Mouse (Mus musculus): ENCODE measurements at regions not wholly inside any gene's neighbourhood (a gene's known extent, or its start where the extent isn't known, plus 50 kb on each side); places are given as distances from the start of the nearest gene placed in this dataset.
"Not testable (repeated sequence)": the region's sequence is repeated elsewhere in the genome, so short reads cannot be mapped to it uniquely, and the experiment has no call there.

DNA sequence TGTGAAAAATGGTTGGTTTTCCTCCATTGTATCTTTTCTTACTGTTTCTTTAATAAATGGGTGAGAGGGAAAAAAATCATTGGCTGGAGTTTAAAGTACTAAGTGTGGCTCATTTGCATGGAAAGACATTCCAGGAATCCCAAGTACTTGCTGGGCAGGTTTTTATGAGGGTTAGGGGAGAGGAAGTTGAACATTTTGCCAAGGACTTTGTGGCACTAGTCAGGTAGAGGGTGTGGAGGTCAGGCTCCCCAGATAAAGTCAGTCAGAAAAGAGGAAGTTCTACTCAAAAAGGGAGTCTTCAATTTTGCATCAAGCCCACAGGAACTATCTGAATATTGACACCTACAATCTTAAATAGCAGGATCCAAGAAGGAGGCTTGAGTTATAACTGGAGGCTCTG is 346.5 kb upstream of the Dab2 start:
- H3K4me3 ChIP-seq (replicated peaks): no peak overlapping the region
- no peaks in the 10 kb centered on the region for H3K9me3 ChIP-seq
- TF ChIP-seq GATA1 (IDR thresholded peaks at IDR 0.05; ENCODE audit: borderline replicate concordance, low read length) (no peak), FLI1 (IDR thresholded peaks at IDR 0.05; ENCODE audit: low read length) (no peak)
- no peaks in the 10 kb centered on the region for H3K36me3 ChIP-seq (replicated peaks; ENCODE audit: low read length)
- no peaks in the 10 kb centered on the region for H3K27me3 ChIP-seq (replicated peaks)
- H3K4me1 ChIP-seq: no peaks in the 10 kb centered on the region

DNA sequence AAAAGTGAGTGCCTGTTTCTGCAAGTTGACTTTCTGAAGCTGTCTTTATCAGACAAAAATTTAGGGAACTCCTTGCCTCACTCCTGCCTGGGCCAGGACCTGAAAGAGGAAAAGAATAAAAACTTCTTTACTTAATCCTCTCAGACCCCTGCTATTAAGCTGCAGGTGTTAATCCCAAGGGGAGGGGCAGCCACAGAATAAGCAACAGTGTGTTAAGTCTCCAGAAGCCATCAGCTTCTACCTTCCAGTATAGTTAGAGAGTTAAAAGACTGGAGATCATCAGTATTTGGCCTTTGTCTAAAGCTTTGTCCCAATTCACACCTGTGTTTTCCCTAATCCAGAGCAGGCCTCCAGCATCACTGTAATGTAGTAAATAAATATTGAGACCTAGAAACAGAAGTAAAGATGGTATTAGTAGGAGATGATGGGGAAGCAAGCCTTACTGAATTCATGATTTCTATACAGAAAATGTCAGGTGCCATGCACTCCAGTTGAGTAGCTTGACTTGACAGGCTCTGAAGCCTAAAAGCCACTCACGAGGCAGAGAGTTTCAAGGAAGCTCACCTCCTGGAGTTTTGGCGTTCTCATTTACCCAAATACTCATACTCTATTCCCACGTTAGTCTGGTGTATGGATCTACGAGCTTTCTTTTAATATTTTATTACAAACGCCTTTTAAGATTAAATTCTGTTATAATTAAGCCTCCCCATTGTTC is 308.1 kb upstream of the Dab2 start:
- H3K27me3 ChIP-seq (replicated peaks): no peaks in the 10 kb centered on the region
- no peak for TF ChIP-seq GATA1 (IDR thresholded peaks at IDR 0.05; ENCODE audit: borderline replicate concordance, low read length)
- TF ChIP-seq FLI1 (IDR thresholded peaks at IDR 0.05; ENCODE audit: low read length): no peak
- no peaks in the 10 kb centered on the region for H3K4me1 ChIP-seq
- H3K9me3 ChIP-seq: no peaks in the 10 kb centered on the region
- no peaks in the 10 kb centered on the region for H3K36me3 ChIP-seq (replicated peaks; ENCODE audit: low read length)
- no peak overlapping the region for H3K4me3 ChIP-seq (replicated peaks)

DNA sequence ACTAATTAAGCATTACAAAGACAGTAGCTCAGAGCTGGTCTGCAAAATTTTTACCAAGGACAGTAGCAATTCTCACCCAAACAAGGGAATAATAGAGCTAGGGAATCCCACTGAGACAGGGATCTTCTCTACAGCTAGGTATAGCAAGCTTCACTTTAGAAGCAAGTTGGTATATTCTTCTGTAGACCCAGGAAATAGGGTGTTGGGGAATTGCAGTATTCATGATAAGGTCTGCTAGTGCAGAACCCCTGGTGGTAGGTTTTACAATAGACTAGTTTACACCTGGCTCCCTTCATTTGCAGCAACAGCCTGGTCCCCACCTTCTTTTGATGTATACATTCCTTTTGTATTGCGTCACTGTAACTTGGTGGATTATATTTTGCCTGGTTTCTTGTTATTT is 307.4 kb upstream of the Dab2 start:
- not testable (repeated sequence) for H3K4me3 ChIP-seq (replicated peaks); H3K9me3 ChIP-seq; H3K27me3 ChIP-seq (replicated peaks); H3K4me1 ChIP-seq; H3K36me3 ChIP-seq (replicated peaks; ENCODE audit: low read length)

DNA sequence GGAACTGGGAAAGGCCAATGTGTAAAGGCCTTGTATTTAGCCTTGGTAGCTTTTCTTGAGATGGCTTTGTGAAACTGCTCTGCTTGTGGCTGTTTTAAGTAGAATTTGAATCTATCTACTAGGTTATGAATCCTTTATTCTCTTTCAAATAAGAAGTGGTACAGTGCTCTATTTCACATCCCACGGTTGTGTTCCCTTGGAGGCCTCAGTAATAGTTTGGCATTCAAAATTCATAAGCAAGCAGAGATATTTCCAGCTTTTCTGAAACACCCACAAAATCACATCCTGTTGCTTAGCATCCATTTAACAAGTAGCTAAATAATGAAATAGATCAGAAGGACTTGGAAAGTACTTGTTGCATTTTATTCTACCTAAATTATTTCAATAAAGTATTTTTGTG is 298.8 kb upstream of the Dab2 start:
- no peaks in the 10 kb centered on the region for H3K9me3 ChIP-seq
- H3K4me1 ChIP-seq: no peaks in the 10 kb centered on the region
- no peaks in the 10 kb centered on the region for H3K36me3 ChIP-seq (replicated peaks; ENCODE audit: low read length)
- TF ChIP-seq GATA1 (IDR thresholded peaks at IDR 0.05; ENCODE audit: borderline replicate concordance, low read length): no peak
- TF ChIP-seq FLI1 (IDR thresholded peaks at IDR 0.05; ENCODE audit: low read length): no peak
- H3K4me3 ChIP-seq (replicated peaks): no peak overlapping the region
- H3K27me3 ChIP-seq (replicated peaks): no peaks in the 10 kb centered on the region

DNA sequence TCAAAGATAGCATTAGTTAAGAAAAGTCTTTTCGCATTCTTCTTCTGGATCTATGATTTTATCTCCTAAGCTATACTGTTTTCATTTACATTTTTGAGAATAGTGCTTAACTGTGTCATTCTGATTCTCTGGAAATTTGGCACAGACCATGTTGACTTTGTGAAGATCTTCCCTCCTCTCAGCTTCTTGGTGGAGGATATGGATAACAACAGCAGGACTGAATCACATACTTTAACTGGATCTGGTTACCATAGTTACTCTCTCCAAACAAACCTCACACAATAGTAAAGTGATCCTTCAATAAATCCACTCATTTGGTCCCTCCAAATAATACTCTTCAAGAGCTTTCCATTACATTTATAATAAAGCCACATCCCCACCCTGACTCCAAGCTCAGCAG is 298.2 kb upstream of the Dab2 start:
- TF ChIP-seq GATA1 (IDR thresholded peaks at IDR 0.05; ENCODE audit: borderline replicate concordance, low read length) (no peak), FLI1 (IDR thresholded peaks at IDR 0.05; ENCODE audit: low read length) (no peak)

DNA sequence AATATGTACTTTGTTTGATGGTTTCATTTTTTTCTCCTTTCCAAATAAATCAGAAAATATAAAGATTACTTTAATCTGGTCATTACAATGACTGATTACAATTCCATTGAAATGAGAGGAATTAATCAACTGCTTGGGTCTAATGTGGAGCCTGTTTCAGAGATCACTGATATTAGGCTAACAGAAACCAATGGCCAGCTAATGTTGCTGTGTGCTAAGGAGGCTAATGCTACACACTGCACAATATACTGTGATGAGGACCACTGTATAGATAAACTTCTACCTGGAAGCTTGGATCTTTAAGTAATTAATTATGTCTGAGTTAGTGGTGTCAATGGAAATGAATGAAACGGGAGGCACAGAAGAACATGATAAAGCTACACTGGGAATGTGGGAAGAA is 284.6 kb upstream of the Dab2 start:
- H3K4me3 ChIP-seq (replicated peaks): no peak overlapping the region
- no peak for TF ChIP-seq FLI1 (IDR thresholded peaks at IDR 0.05; ENCODE audit: low read length)
- no peak for TF ChIP-seq GATA1 (IDR thresholded peaks at IDR 0.05; ENCODE audit: borderline replicate concordance, low read length)
- H3K36me3 ChIP-seq (replicated peaks; ENCODE audit: low read length): no peaks in the 10 kb centered on the region
- no peaks in the 10 kb centered on the region for H3K9me3 ChIP-seq
- H3K4me1 ChIP-seq: no peaks in the 10 kb centered on the region
- no peaks in the 10 kb centered on the region for H3K27me3 ChIP-seq (replicated peaks)

More for the DNA sequence above, 298.2 kb upstream of the Dab2 start:
- Histone ChIP-seq H3K27me3 (replicated peaks) (no peaks in the 10 kb centered on the region), H3K4me1 (no peaks in the 10 kb centered on the region), H3K4me3 (replicated peaks) (no peak overlapping the region), H3K36me3 (replicated peaks; ENCODE audit: low read length) (no peaks in the 10 kb centered on the region), H3K9me3 (no peaks in the 10 kb centered on the region)

DNA sequence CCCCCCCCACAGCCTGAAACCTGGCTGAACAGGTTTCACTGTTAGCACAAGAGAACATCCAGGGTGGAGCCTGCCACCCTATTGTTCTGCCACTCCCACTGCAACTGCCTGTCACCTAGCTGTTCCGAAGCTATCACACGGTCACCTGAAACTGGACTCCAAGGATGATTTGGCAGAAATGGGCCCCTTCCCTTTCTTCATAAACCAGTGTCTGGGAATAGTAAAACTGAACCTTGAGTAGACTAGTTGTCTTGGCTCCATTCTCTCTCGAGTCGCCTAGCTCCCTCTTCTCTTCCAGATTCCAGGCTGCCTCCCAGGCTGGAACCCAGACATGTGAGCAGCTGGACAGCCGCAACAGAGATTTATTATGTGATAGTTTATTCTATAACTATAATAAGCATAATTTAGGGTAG is 282.9 kb upstream of the Dab2 start:
- no peaks in the 10 kb centered on the region for H3K27me3 ChIP-seq (replicated peaks)
- no peaks in the 10 kb centered on the region for H3K9me3 ChIP-seq
- no peak for TF ChIP-seq FLI1 (IDR thresholded peaks at IDR 0.05; ENCODE audit: low read length)
- TF ChIP-seq GATA1 (IDR thresholded peaks at IDR 0.05; ENCODE audit: borderline replicate concordance, low read length): no peak

DNA sequence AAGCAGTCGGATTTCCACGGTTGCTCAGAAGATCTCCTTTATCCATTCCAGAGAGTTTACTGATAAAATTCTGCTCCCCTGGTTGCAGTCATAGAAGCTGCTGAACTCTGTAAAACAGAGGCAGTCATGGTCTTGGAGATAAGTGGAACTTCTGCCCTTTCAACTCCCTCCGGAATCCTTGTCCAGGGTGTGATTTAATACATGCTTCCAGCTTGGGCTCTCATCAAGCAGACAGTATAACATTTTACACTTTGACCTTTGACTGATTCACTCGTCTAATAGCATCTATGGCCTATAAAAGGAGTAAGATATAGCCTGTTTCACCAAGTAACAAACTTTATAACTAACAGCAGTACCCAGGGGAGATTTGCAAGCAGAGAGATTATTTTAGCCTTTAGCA is 274.0 kb upstream of the Dab2 start:
- Histone ChIP-seq H3K4me3 (replicated peaks) (no peak overlapping the region), H3K36me3 (replicated peaks; ENCODE audit: low read length) (no peaks in the 10 kb centered on the region), H3K4me1 (peaks cover 6% of the 10 kb centered on the region; the same call in 1 of the 2 replicates), H3K27me3 (replicated peaks) (no peaks in the 10 kb centered on the region), H3K9me3 (no peaks in the 10 kb centered on the region)
- TF ChIP-seq FLI1 (IDR thresholded peaks at IDR 0.05; ENCODE audit: low read length) (no peak), GATA1 (IDR thresholded peaks at IDR 0.05; ENCODE audit: borderline replicate concordance, low read length) (no peak)

More for the DNA sequence above, 282.9 kb upstream of the Dab2 start:
- H3K4me3 ChIP-seq (replicated peaks): no peak overlapping the region
- H3K36me3 ChIP-seq (replicated peaks; ENCODE audit: low read length): no peaks in the 10 kb centered on the region
- no peaks in the 10 kb centered on the region for H3K4me1 ChIP-seq

DNA sequence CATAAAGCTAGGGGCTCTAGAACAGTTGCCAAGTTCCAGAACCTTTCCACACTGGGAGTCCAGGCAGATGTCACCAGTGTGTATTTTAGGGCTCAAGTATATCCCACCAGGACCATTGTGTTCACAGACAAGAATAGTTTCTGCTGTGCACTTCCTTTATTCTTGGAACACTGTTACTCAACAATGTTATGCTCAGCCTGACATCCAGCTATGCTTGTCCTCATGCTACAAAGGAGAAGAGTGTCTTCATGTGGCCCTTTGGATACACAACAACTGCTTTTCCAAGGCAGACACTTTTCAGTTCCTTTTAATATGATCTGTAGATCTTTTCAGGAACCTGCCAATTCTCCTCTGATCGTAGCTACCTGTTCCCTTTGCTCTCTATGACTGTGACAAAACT is 270.4 kb upstream of the Dab2 start:
- TF ChIP-seq GATA1 (IDR thresholded peaks at IDR 0.05; ENCODE audit: borderline replicate concordance, low read length): no peak
- no peak for TF ChIP-seq FLI1 (IDR thresholded peaks at IDR 0.05; ENCODE audit: low read length)
- no peaks in the 10 kb centered on the region for H3K9me3 ChIP-seq
- H3K27me3 ChIP-seq (replicated peaks): no peaks in the 10 kb centered on the region
- H3K36me3 ChIP-seq (replicated peaks; ENCODE audit: low read length): no peaks in the 10 kb centered on the region
- peaks cover 6% of the 10 kb centered on the region; the same call in 1 of the 2 replicates for H3K4me1 ChIP-seq
- no peak overlapping the region for H3K4me3 ChIP-seq (replicated peaks)

DNA sequence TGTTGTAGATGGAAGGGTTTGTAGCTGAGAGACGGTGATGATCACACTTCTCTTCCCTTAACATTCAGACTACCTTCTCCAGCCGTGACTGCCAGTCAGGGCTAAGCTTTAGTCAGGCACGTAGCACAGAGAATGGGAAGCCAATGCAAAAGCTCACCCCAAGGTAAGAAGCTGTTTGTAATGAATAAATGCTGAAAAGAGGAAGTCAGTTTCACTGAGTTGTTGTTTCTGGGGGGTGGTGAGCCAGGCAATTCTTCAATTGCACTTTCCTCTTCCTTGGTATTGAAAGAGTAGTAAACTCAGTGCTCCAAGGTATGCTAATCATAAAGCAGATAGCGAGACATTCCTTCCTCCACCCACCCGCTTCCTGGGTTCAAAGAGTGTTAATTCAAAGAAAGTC is 269.2 kb upstream of the Dab2 start:
- Histone ChIP-seq H3K4me1 (peaks cover 6% of the 10 kb centered on the region; the same call in 1 of the 2 replicates), H3K36me3 (replicated peaks; ENCODE audit: low read length) (no peaks in the 10 kb centered on the region), H3K27me3 (replicated peaks) (peaks cover 3% of the 10 kb centered on the region), H3K9me3 (peaks cover 3% of the 10 kb centered on the region; the same call in 1 of the 2 replicates), H3K4me3 (replicated peaks) (no peak overlapping the region)
- no peak for TF ChIP-seq GATA1 (IDR thresholded peaks at IDR 0.05; ENCODE audit: borderline replicate concordance, low read length)
- no peak for TF ChIP-seq FLI1 (IDR thresholded peaks at IDR 0.05; ENCODE audit: low read length)

DNA sequence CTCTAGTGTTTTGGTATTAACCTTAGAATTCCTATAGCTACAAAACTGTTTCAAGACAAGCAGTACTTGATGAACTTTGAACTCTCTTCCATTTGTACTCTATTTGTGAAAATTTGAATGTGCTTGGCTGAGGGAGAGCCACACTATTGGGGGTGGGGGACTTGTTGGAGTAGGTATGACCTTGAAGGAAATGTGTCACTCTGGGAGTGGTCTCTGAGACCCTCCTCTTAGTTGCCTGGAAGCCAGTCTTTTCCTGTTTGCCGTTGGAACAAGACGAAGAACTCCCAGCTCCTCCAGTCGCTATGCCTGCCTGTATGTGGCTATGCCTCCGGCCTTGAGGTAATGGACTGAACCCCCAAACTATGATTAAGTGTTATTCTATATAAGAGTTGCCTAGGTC is 265.4 kb upstream of the Dab2 start:
- H3K36me3 ChIP-seq (replicated peaks; ENCODE audit: low read length): no peaks in the 10 kb centered on the region
- peaks cover 5% of the 10 kb centered on the region; the same call in 1 of the 2 replicates for H3K4me1 ChIP-seq
- no peak for TF ChIP-seq GATA1 (IDR thresholded peaks at IDR 0.05; ENCODE audit: borderline replicate concordance, low read length)
- TF ChIP-seq FLI1 (IDR thresholded peaks at IDR 0.05; ENCODE audit: low read length): no peak
- H3K9me3 ChIP-seq: peaks cover 3% of the 10 kb centered on the region; the same call in 1 of the 2 replicates
- no peak overlapping the region for H3K4me3 ChIP-seq (replicated peaks)
- H3K27me3 ChIP-seq (replicated peaks): peaks cover 3% of the 10 kb centered on the region

Data from megakaryocyte, embryonic 14.5 days (primary cell).